Mouse (Mus musculus) spleen, postnatal 14 days (tissue): ENCODE measurements around the gene B3galt1.

Source experiments
- DNase-seq, 2 experiments: peaks; one replicate each; pipeline ENCODE4 v3.0.0; 2021 to 2022; ENCODE audit warnings: low spot score in 2 of 2

Gene B3galt1

DNA sequence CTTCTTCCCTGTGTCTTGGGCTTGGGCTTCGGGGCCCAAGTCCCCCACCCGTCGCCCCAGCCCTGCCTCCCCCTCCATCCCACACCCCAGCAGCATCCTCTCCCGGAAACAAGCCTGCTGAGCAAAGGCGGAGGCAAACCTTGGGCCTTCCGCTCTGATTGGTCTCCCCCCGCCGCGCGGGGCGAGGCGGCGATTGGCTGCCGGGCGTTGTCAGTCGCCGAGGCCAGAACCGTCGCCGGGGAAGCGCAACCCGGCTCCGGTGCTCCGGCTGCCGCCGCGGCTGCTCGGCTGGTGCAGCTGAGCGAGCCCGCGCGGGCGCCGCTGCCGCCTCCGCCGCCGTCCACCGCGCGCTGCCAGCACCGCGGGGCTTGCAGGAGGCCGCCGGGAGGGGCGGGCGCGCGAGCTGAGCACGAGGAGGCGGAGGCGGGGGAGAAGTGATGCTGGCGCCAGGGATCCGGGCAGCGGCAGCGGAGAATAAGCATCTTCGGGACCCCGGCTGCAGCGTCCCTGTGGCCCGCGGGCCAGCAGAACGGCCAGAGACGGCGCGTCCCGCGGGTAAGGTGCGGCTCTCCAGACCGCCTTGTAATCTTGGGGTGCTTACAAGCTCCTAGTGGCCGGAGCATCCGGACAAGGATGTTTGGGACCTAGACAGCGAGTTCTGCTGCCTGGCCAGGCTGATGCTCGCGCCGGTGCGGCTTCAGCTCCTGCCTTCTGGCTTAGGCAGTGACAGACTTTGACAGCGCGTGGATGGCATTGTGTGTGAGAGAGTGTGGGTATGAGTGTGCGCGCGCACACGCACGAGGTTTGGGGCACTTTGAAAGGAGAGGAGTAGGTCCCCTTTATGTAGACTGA, at the start of gene B3galt1:
TSS of gene B3galt1 (plus strand) at position 392 of the 852 bp plus-strand sequence.
- DNase-seq: no peak

DNA sequence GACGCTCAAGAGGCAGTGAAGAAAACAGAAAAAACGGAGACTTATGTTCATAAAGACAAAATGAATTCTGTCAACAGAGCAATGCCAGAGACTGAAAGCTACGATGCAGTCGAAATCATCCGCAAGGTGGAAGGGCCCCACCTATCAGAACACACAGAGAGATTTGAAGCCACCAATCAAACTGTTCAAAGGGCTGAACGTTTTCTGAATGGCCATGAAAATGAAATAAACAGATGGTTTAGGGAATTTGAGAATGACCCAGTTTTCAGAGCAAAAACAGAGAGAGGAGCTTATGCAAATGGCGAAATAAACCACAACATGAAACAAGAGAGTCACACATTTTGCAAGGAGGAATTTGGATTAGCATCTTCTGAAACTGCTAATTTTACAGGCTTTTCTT, 49.3 kb upstream of the B3galt1 start:
- no peak for DNase-seq

DNA sequence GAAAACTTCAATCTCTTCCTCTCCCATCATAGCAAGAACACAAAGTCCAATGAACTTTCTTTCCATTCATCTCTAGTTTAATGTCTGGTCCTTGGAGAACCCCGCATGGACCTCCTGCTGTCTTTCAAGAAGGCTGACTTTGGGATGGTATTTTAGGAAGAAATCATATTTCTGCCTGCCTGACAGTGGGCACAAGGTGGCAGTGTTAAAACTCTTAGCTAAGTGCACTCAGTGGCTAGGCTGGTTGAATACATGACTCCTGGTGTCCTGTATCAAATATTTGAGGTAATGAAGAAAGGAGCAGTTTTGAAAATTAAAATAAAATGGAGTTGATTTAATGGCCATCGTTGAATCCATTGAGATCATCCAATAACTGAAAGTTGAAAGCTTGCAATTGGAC, 30.3 kb upstream of the B3galt1 start:
- DNase-seq: no peak

DNA sequence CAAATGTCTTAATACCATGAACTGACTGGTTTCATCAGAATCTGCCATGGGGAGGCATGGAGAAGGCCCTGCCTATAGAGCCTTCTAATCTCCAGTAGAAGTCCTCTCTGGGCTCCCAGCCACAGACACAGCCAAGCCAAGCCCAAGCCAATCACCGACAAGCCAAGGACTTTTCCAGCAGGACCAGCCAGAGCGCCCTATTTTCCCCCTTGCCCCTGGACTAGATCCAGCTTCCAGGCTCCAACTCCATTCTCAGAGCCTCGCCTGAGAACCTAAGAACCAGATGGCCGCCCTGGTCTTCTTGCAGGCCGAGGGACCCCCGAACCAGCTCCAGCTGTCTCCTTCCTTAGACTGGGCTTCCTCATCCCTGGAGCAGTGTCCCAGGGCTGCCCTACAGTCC, 26.2 kb upstream of the B3galt1 start:
- no peak for DNase-seq

DNA sequence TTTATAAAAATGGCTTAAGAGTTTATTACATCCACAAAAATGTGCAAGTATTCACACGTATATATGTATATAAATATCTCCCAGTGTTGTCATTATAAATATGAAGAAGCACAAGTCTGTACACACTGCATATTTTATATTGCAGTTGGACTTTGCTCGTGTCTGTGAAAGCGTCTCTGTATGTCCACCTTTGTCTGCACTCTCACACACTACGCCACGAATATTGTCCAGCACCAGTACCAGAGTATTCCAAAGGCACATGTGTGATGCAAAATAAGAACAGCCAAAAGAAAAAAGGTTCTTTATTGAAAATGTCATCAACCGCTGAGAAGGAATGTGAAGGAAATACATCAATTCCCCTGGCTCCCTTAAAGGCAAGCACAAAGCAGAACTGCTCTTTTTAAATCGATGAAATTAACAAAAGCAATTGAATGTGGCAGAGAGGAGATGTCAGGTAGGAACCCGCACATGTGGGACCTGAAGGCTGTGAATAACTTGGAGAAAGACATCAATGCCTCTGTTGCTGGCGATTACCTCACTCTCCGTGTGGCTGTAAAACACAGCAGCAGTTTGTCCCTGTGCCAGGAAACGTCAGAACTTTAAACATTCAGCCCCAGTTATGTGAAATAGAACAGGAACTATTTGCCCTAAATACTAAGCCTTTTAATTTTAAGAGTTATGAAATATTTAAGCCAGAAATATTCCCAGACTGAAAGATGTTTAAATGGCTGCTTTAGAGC, 23.5 kb upstream of the B3galt1 start:
- DNase-seq: no peak

DNA sequence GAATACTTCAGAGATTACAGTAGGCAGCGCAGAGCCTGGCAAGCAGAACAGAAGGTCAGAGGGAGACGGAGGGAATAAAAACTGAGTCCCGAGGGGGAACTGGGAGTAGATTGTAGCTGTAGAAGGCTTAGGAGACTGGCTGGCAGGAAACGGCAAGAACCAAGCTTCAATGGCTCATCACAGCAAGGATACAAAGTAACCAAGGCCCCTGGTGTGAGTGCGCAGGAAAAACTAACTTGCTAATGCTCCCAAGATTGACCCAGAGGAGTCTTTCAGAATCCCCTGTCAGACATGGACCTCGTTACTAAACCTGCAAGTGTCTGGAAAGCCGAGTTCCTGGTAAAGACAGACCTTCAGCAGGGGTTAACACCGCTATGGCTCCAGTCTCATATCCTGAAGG, 21.2 kb upstream of the B3galt1 start:
- DNase-seq: no peak

DNA sequence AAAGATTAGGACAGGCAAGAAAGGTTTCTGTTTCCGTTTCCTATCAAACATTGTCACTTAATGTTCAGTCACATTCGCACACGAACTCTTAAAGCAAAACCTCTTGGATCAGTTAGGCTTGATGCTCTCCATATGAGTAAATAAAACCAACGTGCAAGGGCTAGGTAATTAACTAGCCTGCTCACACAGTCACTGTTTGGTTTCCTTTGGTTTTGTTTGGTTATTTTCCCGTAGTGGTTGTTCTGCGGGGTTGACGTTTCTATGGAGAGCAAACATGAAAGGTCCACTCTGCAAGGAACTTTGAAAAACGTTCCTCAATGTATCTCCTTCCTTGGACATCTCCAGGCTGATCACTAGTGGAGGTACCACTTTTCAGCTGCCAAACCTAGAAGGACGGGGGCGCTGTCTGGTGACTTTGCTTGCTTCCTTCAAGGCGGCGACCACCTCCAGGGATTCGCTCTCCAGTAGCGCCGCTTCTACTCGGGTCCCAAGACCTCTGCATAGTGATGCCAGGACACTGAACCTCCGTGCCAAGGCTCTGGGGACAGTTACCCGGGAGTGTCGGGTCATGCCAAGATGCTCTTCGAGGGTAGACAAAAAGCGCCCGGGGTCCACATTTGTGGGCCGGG, 706 bp upstream of the B3galt1 start:
- DNase-seq: no peak

DNA sequence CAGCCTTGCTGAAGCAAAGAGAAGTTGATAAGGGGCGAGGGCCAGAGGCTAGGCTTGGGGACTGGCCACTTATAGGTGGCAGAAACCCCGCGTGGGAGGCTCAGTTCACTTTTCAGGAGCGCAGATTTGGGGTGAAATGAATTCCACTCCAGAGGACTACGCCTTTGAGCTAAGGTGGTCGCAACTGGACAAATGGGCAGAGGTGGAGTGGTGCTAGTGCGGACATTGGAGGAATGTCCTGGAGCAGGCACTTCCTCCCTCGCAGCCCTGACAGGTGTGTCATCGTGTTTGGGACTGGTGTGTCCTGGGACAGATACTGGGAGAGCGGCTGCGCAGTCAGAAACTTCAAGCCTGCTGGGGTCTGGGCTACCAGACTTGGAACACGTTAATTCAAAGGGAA, 895 bp downstream of the B3galt1 start:
- no peak for DNase-seq

DNA sequence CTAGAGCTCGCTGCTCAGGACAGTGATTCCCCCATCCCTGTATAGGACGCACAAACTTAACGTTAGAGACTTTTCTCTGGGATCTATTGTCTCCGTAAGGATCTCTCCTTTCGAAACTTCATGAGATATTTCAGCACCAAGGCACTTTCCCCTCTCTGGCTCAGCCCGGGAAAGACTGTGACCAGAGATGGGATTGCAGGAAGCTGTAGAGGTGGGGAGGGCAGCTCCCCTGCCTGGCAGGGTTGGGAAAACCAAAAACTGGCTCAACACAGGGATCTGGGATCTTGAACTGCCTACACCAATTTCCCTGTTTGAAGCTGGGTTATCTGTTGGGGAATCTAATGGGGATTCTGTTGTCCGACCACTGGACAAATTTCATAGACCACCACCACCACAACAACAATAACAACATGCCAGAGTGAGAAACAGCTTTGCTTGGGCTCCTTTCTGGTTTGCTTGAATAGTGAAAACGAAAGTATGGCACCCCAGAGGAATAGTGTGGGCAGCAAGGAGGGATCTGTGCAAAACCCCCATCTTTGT, 1.5 kb downstream of the B3galt1 start:
- DNase-seq: no peak

DNA sequence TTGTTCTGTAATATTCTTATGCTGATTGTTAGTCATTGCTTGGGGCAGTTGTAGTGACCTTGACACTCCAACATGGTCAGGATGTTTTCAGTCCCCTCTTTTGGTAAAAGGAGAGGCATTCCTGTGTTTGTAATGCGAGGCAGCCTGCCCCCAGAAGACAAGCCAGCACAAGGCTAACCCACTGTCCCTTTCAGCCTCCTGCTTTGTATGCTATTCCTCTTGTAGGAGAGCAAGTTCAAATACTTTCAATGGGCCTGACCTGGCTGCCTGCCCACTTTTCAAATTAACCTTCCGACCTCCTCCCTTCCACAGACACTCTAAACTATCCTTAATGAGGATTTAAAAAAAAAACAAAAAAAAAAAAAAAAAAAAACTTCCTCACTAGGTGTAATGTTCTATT, 11.0 kb downstream of the B3galt1 start:
- DNase-seq: no peak

DNA sequence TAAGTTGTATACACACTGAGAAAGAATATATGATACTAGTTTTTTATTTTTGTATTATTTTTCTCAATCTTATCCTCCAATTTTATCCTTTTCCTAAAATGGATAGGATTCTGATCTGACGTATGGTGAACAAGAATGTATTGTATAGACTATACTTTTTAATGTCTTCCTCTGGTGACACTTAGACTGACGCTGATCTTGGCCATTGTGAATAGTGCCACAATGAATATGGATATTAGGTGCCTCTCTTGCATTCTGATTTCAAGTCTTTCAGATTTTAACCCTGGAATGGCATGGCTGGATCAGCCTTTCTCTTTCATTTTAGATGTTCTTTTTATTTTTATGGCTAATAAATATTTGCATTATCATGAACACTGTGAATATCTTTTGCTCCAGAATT, 17.4 kb downstream of the B3galt1 start:
- no peak for DNase-seq

DNA sequence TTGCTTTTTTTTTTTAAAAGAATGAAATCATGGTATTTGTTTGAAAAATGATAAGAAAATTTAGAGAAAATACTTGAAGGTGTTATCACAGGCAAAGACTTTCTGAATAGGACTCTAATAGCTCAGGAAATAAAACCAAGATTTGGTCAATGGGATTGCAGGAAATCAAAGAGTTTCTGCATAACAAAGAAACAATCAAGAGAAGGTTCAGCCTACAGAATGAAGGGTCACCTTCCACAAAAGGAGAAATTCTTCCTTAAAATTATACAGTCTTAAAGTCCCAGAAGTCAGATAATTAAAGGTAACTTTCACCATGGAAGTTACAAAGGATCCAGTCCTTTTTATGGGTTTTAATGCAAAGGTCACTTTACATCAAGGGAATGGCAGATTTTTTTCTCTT, 24.7 kb downstream of the B3galt1 start:
- no peak for DNase-seq

DNA sequence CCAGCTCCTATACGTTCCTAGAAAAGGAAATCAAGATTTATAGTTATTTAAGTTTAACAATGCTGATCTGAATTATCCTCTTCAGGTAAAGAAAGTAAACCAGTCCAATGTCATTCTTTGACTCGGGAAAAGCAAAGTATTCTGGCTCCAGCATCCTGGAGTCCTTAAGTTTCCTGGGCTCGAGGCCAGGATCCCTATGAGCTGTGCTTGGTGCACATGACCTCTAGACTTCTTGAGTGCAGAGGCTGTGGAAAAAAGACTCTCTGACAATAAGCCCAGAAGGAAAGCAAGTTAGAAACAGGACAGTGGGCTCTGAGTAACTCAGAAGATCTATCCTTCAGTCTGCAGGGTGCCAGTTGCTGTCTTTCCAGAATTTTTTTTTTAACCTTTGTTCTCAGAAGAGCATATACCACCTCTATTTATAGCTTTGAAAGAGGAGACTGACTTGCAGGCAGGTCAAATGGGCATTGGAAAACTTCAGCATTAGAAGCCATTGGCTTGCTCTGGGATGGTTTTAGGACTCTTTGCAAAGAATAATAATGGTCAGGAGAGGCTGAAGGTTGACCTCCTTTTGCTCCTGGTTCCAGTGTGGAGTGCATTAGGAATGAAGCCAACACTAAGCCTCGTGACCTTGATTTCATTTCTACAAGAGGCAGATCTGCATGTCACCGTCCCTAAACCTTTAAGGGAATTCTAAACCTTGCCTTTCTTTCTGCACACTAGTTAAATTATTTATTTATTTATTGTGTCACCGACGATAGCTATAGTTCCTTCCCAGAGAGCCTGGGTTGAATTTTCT, 26.4 kb downstream of the B3galt1 start:
- no peak for DNase-seq

DNA sequence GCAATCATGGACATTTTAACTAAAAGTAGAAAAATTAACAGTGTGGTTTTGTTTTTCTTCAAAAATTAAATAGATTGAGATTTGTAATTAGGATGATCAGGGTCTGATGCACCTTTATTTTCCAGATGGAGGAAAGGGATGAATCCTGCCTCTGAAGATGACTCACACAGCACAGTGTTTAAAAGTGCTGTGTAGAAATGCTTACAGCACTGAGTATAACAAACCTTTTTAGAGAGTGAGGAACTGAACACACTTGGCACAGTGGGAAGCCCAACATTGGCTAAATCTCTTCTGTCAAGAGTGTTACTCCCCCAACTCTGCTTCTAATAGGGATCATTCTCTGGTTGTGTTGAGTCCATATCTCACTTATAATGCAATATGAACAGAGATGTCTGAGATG, 57.2 kb downstream of the B3galt1 start:
- no peak for DNase-seq

DNA sequence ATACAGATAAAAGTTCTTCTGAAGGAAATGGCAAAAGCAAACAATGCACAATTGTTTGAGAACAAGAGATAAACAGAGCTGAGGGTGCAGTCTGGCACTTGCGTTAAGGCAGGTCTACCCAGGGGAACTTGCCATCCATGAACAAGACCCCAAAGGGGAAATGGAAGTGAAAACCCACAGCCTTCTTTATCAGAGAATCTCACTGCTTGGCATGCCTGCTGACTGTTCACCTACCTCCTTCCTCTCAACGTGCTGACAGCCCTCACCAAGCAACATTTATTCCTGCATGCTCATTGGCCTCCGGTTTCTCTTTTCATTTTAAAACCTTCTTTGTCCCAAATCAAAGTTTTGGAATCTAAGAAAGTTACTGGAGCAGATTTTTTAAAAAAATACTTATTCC, 62.0 kb downstream of the B3galt1 start:
- DNase-seq: no peak

DNA sequence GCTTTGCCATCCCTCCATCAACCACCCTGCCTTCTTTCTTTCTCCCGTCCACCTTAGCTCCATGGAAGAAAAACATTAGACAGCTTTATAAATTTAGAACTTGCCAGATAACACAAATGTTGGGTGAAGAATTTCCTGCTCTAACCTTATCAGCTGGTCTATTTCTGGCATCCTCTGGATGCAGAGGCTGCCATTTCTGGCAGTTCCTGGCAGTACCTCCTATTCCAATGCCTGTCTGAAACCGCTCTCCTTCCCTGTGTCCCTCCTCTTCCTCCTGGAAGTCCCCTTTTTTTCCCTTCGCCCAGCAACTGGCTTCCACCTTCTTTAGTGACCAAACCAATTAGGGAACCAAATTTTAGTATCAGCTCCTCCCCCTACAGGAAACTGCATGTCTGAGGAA, 62.6 kb downstream of the B3galt1 start:
- no peak for DNase-seq

DNA sequence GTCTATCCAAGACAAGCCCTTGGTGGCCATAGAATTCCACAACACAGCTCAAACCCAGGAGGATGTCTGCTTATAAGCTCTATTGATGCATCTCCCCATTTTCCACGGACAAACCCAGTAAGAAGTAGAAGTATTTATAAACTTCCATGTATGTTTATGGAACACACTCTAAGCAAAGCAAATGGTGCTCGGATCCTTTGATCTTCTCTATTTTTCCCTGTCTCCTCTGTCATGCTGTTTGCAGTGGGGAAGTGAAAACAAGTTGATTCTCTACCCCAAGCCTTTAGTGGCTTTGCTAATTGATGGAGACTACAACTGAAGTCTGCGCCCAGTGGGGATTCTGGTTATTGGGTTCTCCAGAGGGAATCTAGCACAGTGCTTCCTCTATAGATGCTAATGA, 89.2 kb downstream of the B3galt1 start:
- no peak for DNase-seq

DNA sequence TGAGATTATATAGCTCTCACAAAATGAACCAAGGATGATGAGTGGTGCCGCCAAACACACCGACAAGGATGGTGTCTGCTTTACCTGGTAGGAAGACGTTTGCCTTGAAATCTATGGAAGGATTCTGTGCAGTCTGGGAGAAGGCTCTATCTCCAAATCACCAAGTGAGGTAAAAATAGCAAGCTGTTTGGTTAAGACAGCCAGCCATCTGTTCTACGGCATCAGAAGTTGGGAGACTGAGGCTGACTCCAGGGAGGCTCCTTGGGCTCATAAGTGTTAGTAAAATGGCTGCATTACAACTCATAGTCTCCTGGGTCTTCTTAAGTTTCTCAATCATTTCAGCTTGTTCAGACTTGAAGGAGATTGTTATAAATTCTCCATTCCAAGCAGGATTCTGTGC, 91.7 kb downstream of the B3galt1 start:
- DNase-seq: no peak

DNA sequence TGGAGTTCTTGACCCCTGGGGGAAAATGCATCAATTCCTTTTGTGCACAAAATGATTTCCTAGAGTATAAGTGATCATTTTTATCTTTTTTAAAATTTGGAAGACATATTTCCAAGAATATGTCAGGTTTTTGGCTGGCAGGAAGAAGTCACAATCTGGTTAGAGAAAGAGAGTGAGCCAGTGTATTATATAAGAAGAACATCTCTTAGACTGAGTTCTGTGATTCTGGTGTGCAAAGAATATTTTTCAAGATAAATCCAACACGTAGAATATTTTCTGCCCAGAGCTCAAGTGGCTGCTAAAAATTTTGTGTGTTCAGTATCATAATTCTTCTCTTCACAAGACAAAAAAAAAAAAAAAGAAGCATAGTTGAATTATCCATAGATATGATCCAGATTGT, 92.4 kb downstream of the B3galt1 start:
- DNase-seq: no peak

DNA sequence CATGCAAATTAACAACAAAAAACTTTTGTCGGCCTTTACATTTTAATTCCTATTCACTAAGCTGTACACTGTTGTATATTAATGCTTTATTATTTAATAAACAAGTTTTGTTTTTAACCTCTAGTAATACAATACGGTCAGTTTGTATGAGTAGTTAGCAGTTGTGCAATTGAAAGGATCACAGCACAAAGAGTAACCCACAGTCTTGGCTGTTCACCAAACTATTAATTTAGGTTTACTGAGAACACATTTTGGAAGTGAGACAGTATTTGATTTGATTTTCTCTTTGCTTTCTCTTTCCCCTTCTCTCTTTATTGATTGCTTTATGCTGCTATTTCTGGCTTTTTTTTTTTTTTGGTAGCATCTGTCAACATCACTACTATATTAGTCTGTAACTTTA, 106.0 kb downstream of the B3galt1 start:
- no peak for DNase-seq

DNA sequence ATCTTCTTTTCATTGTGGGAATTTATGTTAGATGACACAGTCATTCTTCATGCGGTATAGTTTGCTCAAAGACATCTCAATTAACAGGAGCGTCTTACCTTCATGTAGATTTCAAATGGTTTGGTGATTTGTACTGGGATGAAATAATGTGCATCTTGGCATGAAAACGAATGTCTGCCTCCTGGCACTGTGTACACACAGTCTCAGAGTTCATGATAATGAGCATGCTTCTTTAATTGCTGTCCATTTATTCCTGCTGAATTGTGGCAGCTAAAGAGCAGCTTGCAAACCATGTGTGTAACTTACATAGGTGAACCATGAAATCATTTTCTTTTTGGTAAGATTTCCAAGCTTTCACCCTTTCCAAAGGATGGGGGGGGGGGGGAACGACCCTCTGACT, 112.0 kb downstream of the B3galt1 start:
- no peak for DNase-seq

DNA sequence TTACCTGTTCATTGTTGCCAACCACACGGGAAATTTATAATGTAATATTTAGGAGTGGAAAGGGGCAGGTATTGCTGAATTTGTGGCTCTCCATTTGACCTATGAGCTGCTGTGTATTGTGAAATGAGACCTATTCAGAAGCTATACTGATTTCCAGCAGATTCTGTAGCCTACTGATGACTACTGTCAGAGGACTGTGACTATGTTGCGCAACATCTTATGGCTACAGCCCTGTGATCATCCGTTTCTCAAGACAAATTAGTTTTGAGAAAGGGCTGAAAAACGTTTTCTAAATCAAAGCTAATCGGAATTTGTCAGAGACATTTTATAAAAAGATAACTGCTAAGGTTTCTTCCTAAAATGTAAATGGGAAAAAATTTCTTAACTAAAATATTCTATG, 158.6 kb downstream of the B3galt1 start:
- DNase-seq: no peak
